Mouse (Mus musculus) myocyte (in vitro differentiated cells): ENCODE results near the gene Vps26c. TPM values are rescaled to one million over a fixed set of nuclear protein-coding genes. Genes with fewer than 3 reads are reported as not detected.

ENCODE experiments used
- H3K27me3 ChIP-seq: one replicate; pipeline ENCODE4 v1.6.1; 2011; ENCODE audit not compliant: control insufficient read depth, insufficient read depth, insufficient read length
- H3K36me3 ChIP-seq: one replicate; pipeline ENCODE4 v1.6.1; 2011; ENCODE audit not compliant: control insufficient read depth, insufficient read depth
- H3K4me2 ChIP-seq: one replicate; pipeline ENCODE4 v1.6.1; 2011; ENCODE audit warnings: low read depth, control low read depth
- H3K4me3 ChIP-seq: one replicate; pipeline ENCODE4 v1.5.1; 2011; ENCODE audit warnings: mild to moderate bottlenecking, control low read depth, moderate library complexity
- H3K79me2 ChIP-seq: one replicate; pipeline ENCODE4 v1.6.1; 2011; ENCODE audit not compliant: control insufficient read depth, insufficient read depth
- H3ac ChIP-seq: one replicate; pipeline ENCODE4 v1.6.1; 2011; ENCODE audit not compliant: control insufficient read depth, insufficient read length
- CEBPB ChIP-seq: IDR thresholded peaks from 2 replicates; pipeline ENCODE4 v1.6.1; 2011; ENCODE audit warnings: mild to moderate bottlenecking, moderate library complexity; ENCODE audit not compliant: poor library complexity, insufficient read depth, severe bottlenecking
- E2F4 ChIP-seq: IDR thresholded peaks from one replicate; pipeline ENCODE4 v1.6.1; 2011; ENCODE audit warnings: mild to moderate bottlenecking, control low read depth, moderate library complexity; ENCODE audit not compliant: insufficient read depth
- MAX ChIP-seq: IDR thresholded peaks from one replicate; pipeline ENCODE4 v1.6.1; 2011; ENCODE audit warnings: low read depth, mild to moderate bottlenecking, control low read depth
- MYOD1 ChIP-seq, 3 experiments: IDR thresholded peaks; one replicate each; pipeline ENCODE4 v1.6.1; 2011; ENCODE audit warnings: control low read depth in 2 of 3, low read depth in 2 of 3, mild to moderate bottlenecking in 2 of 3, moderate library complexity in 1 of 3; ENCODE audit not compliant: insufficient read length in 2 of 3, control insufficient read depth in 1 of 3
- MYOG ChIP-seq, 3 experiments: IDR thresholded peaks; one replicate each; pipeline ENCODE4 v1.6.1; 2011; ENCODE audit warnings: control low read depth in 2 of 3, low read depth in 2 of 3, mild to moderate bottlenecking in 2 of 3; ENCODE audit not compliant: insufficient read length in 2 of 3, control insufficient read depth in 1 of 3, insufficient read depth in 1 of 3
- POLR2A ChIP-seq: IDR thresholded peaks from one replicate; pipeline ENCODE4 v1.6.1; 2011; ENCODE audit warnings: low read depth, mild to moderate bottlenecking, control low read depth, moderate library complexity; ENCODE audit not compliant: insufficient read length
- POLR2AphosphoS2 ChIP-seq: IDR thresholded peaks from one replicate; pipeline ENCODE4 v1.6.1; 2011; ENCODE audit warnings: low read depth, control low read depth; ENCODE audit not compliant: insufficient read length
- REST ChIP-seq: IDR thresholded peaks from one replicate; pipeline ENCODE4 v1.6.1; 2011; ENCODE audit warnings: mild to moderate bottlenecking, control low read depth, moderate library complexity; ENCODE audit not compliant: insufficient read depth, insufficient read length
- SRF ChIP-seq: IDR thresholded peaks from one replicate; pipeline ENCODE4 v1.6.1; 2011; ENCODE audit warnings: low read depth; ENCODE audit not compliant: control insufficient read depth, insufficient read length
- TCF12 ChIP-seq: IDR thresholded peaks from one replicate; pipeline ENCODE4 v1.6.1; 2011; ENCODE audit warnings: mild to moderate bottlenecking, control low read depth; ENCODE audit not compliant: poor library complexity, insufficient read depth, severe bottlenecking
- TCF3 ChIP-seq: IDR thresholded peaks from one replicate; pipeline ENCODE4 v1.6.1; 2011; ENCODE audit warnings: low read depth, control low read depth; ENCODE audit not compliant: insufficient read length
- USF1 ChIP-seq: IDR thresholded peaks from one replicate; pipeline ENCODE4 v1.6.1; 2011; ENCODE audit warnings: low read depth, mild to moderate bottlenecking, control low read depth, moderate library complexity
- polyA plus RNA-seq: library from polyadenylated mRNA; unstranded; fragments of >200 nt; fragmentation: generic; extraction: Trizol; gene quantifications from one replicate; pipeline ENCODE4 v1.2.1, GENCODE M21; 2012; ENCODE audit warnings: missing spikeins

Gene Vps26c
- polyA plus RNA-seq, 1 experiment, result 58.3 TPM

DNA sequence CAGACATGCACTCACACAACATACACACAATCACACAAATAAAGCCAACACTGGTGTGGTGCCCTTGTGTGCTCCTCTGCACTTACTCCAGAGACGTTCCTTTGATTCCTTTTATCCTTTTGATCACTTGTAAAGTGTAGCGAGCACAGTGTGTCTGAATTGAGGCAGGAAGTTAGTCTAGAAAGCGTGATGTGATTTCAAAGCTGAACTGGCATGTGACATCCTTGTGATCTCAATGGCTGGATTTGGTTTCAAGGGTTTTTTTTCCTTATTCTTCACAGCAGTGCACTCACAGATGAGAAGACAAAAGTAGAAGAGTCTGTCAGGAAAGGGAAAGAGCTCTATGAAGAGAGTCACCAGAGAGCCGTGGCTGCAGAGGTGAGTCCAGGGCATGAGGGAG, 72.5 kb downstream of the Vps26c start:
- Histone ChIP-seq H3K79me2 (no peaks in the 10 kb centered on the region), H3K4me2 (no peak overlapping the region), H3K36me3 (peaks cover 72% of the 10 kb centered on the region), H3ac (no peak overlapping the region), H3K27me3 (no peaks in the 10 kb centered on the region), H3K4me3 (no peak overlapping the region)
- TF ChIP-seq MYOD1 (IDR thresholded peaks at IDR 0.05; ENCODE audit: control insufficient read depth in 1 of 3, insufficient read length in 2 of 3, low read depth in 2 of 3), result no peak
- TF ChIP-seq MAX, result no peak
- TF ChIP-seq POLR2AphosphoS2, result no peak
- no peak for TF ChIP-seq MYOG (IDR thresholded peaks at IDR 0.05; ENCODE audit: control insufficient read depth in 1 of 3, insufficient read depth in 1 of 3, insufficient read length in 2 of 3, low read depth in 2 of 3)
- no peak for TF ChIP-seq POLR2A
- TF ChIP-seq TCF3, result no peak
- TF ChIP-seq REST, result no peak
- no peak for TF ChIP-seq USF1
- TF ChIP-seq SRF, result no peak
- TF ChIP-seq E2F4, result no peak
- TF ChIP-seq TCF12, result no peak
- no peak for TF ChIP-seq CEBPB

DNA sequence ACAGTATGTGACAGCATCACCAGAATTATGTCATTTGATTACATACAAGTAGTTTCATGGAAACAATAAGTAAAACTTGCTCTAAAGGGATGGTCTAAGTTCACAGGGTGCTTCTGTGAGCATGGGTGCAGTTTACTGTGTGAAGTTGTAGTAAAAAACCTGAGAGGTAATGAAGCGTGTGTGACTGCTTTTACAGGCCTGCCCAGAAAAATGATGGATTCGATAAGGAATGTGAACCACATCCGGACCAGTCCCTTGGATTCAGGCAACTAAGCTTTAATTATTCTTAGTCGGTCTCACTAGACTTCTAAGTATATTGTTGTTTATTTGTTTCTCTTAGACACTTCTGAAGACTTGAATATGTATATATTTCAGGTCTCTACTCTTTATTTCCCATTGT, 73.9 kb downstream of the Vps26c start:
- Histone ChIP-seq H3ac (no peak overlapping the region), H3K27me3 (no peaks in the 10 kb centered on the region), H3K4me3 (no peak overlapping the region), H3K79me2 (no peaks in the 10 kb centered on the region), H3K4me2 (no peak overlapping the region), H3K36me3 (peaks cover 71% of the 10 kb centered on the region)
- TF ChIP-seq CEBPB (no peak), POLR2AphosphoS2 (no peak), TCF12 (no peak), POLR2A (no peak), SRF (no peak), REST (no peak), TCF3 (no peak), E2F4 (no peak), USF1 (no peak), MAX (no peak), MYOG (IDR thresholded peaks at IDR 0.05; ENCODE audit: control insufficient read depth in 1 of 3, insufficient read depth in 1 of 3, insufficient read length in 2 of 3, low read depth in 2 of 3) (no peak), MYOD1 (IDR thresholded peaks at IDR 0.05; ENCODE audit: control insufficient read depth in 1 of 3, insufficient read length in 2 of 3, low read depth in 2 of 3) (no peak)

DNA sequence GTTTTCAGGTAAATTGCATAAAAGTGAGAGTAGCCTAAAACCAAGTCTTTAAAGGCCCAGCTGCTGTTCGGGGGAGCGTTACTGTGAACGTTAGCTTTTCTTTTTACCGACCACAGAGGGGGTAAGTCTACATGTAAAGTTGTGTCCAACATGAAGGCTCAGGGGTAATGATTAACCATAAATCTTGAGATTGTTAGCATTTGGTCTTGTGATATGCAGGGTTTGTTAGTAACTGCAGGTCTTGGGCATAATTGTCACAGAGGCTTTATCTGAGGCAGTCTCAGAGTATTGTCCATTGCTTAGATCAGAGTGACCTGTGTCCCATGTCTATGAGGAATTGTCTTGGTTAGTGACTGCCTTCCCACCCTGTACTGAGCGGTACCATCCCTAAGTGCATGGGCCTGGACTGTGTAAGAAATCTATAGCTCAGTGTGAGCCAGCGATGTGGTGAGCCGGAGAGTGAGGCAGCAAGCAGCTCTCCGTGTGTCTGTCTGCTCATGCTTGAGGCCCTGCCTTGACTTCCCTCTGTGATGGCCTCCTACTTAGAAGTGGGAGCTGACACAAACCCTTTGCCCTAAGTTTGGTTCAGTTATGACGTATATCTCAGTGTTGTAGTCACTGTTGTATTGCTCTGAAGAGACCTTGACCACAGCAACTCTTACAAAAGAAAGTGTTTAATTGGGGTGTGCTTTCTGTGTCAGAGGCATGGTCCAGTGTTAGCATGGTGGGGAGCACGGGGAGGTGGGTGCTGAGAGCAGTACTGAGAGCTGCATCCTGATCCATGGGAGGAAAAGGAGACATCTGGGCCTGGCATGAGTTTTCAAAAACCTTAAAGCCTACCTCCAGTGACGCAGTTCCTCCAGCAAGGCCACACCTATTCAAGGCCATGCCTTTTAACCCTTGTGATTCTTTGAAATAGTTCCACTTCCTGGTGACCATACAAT, 74.8 kb downstream of the Vps26c start:
- Histone ChIP-seq H3K27me3 (no peaks in the 10 kb centered on the region), H3K4me3 (no peak overlapping the region), H3ac (no peak overlapping the region), H3K79me2 (no peaks in the 10 kb centered on the region), H3K4me2 (no peak overlapping the region), H3K36me3 (peaks cover 66% of the 10 kb centered on the region)
- TF ChIP-seq USF1, result no peak
- TF ChIP-seq TCF12, result no peak
- no peak for TF ChIP-seq SRF
- TF ChIP-seq POLR2A, result no peak
- no peak for TF ChIP-seq CEBPB
- no peak for TF ChIP-seq E2F4
- TF ChIP-seq REST, result no peak
- no peak for TF ChIP-seq POLR2AphosphoS2
- no peak for TF ChIP-seq MYOD1 (IDR thresholded peaks at IDR 0.05; ENCODE audit: control insufficient read depth in 1 of 3, insufficient read length in 2 of 3, low read depth in 2 of 3)
- TF ChIP-seq TCF3, result no peak
- TF ChIP-seq MYOG (IDR thresholded peaks at IDR 0.05; ENCODE audit: control insufficient read depth in 1 of 3, insufficient read depth in 1 of 3, insufficient read length in 2 of 3, low read depth in 2 of 3), result no peak
- TF ChIP-seq MAX, result no peak

DNA sequence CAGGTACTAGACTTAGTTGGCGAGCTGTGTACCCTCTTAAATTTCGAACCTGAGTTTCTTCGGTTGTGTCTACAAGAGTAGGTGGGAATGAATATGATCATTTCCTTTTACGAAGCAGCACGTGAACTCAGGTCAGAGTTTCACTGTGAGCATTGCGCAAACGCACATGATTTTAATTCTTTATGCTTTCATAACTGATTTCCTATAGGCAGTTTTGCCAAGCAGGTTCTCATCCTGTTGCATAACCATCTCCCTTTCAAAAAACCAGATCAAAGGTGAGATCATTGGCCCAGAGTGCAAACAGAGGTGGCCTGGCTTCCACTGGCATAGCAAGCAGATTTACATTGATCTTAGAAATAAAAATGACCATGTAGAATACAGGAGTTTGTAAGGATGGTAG, 77.0 kb downstream of the Vps26c start:
- H3ac ChIP-seq, result no peak overlapping the region
- no peak for TF ChIP-seq POLR2A
- TF ChIP-seq TCF12, result no peak
- no peak for TF ChIP-seq TCF3
- no peak for TF ChIP-seq E2F4
- TF ChIP-seq USF1, result no peak
- TF ChIP-seq REST, result no peak
- H3K79me2 ChIP-seq, result no peaks in the 10 kb centered on the region
- peaks cover 71% of the 10 kb centered on the region for H3K36me3 ChIP-seq
- H3K4me2 ChIP-seq, result no peak overlapping the region
- H3K4me3 ChIP-seq, result no peak overlapping the region
- H3K27me3 ChIP-seq, result no peaks in the 10 kb centered on the region

DNA sequence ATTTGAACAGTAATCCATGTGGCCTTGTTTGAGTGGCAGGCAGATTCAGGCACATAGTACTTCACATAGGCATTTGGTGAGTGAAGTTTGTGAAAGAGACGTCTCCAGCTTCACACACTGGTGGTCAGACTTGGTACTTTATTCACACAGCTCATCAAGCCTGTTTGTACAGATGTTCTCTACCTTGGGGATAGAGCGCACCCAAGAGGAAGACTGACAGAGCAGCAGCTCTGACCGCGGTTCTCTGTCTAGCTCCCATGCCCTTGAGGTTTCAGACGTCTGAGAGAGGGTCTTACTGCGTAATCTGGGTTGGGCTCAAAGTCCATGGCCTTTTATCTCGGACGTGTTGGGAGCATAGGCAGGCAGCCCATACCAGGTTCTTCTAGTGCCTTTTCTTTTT, 77.5 kb downstream of the Vps26c start:
- TF ChIP-seq CEBPB (no peak), POLR2AphosphoS2 (no peak), POLR2A (no peak), MYOD1 (IDR thresholded peaks at IDR 0.05; ENCODE audit: control insufficient read depth in 1 of 3, insufficient read length in 2 of 3, low read depth in 2 of 3) (no peak), TCF12 (no peak), SRF (no peak), REST (no peak), E2F4 (no peak), USF1 (no peak), TCF3 (no peak), MYOG (IDR thresholded peaks at IDR 0.05; ENCODE audit: control insufficient read depth in 1 of 3, insufficient read depth in 1 of 3, insufficient read length in 2 of 3, low read depth in 2 of 3) (no peak), MAX (no peak)
- no peaks in the 10 kb centered on the region for H3K79me2 ChIP-seq
- H3K4me3 ChIP-seq, result no peak overlapping the region
- H3K36me3 ChIP-seq, result peaks cover 69% of the 10 kb centered on the region
- H3K27me3 ChIP-seq, result no peaks in the 10 kb centered on the region
- no peak overlapping the region for H3K4me2 ChIP-seq
- H3ac ChIP-seq, result no peak overlapping the region
